Mouse (Mus musculus): ENCODE results near the gene Mrpl14.

Mrpl14 gene

GRCm38 (mm10) chr17:45689120-45689519 is 3.0 kb downstream of the Mrpl14 start:
- no peak for DNase-seq

- DNase-seq, result no peak
Measured at GRCm38 (mm10) chr17:45690044-45690443, 3.9 kb downstream of the Mrpl14 start.

- no peak for DNase-seq
Measured at GRCm38 (mm10) chr17:45692159-45692558, 6.0 kb downstream of the Mrpl14 start.

GRCm38 (mm10) chr17:45693812-45694565 is 7.9 kb downstream of the Mrpl14 start:
- no peak for DNase-seq

GRCm38 (mm10) chr17:45695227-45696120 is 9.4 kb downstream of the Mrpl14 start:
- DNase-seq, result no peak

- DNase-seq, result no peak
Measured at GRCm38 (mm10) chr17:45696981-45697380, 10.9 kb downstream of the Mrpl14 start.

GRCm38 (mm10) chr17:45698368-45698767 is 12.2 kb downstream of the Mrpl14 start:
- no peak for DNase-seq

GRCm38 (mm10) chr17:45699039-45699740 is 13.1 kb downstream of the Mrpl14 start:
- DNase-seq, result no peak

- DNase-seq, result no peak
Measured at GRCm38 (mm10) chr17:45700496-45701235, 14.5 kb downstream of the Mrpl14 start.

- no peak for DNase-seq
Measured at GRCm38 (mm10) chr17:45701236-45701591, 15.1 kb downstream of the Mrpl14 start.

- no peak for DNase-seq
Measured at GRCm38 (mm10) chr17:45702254-45702653, 16.1 kb downstream of the Mrpl14 start.

- no peak for DNase-seq
Measured at GRCm38 (mm10) chr17:45703187-45703586, 17.1 kb downstream of the Mrpl14 start.

GRCm38 (mm10) chr17:45706796-45707195 is 20.7 kb downstream of the Mrpl14 start:
- DNase-seq, result no peak

GRCm38 (mm10) chr17:45707376-45707775 is 21.3 kb downstream of the Mrpl14 start:
- no peak for DNase-seq

GRCm38 (mm10) chr17:45708179-45708578 is 22.1 kb downstream of the Mrpl14 start:
- no peak for DNase-seq

- DNase-seq, result no peak
Measured at GRCm38 (mm10) chr17:45709829-45710228, 23.7 kb downstream of the Mrpl14 start.

- DNase-seq, result no peak
Measured at GRCm38 (mm10) chr17:45710407-45710806, 24.3 kb downstream of the Mrpl14 start.

GRCm38 (mm10) chr17:45711525-45711924 is 25.4 kb downstream of the Mrpl14 start:
- DNase-seq, result no peak

GRCm38 (mm10) chr17:45718323-45718722 is 32.2 kb downstream of the Mrpl14 start:
- peak; percentile 77 for DNase-seq

- DNase-seq, result peak; percentile 84
Measured at GRCm38 (mm10) chr17:45723732-45724573, 37.8 kb downstream of the Mrpl14 start.

GRCm38 (mm10) chr17:45724574-45724921 is 38.4 kb downstream of the Mrpl14 start:
- DNase-seq, result no peak

- DNase-seq, result no peak
Measured at GRCm38 (mm10) chr17:45726249-45726648, 40.1 kb downstream of the Mrpl14 start.
